Mouse (Mus musculus): ENCODE measurements at regions not wholly inside any gene's neighbourhood (a gene's known extent, or its start where the extent isn't known, plus 50 kb on each side); places are given as distances from the start of the nearest gene placed in this dataset.
A peak's percentile ranks its signal among the peaks of the same experiment; 100 is the strongest.

- H3K4me2 ChIP-seq (ENCODE audit: low read depth, low read length) = no peak overlapping the region
- 54% methylated on average over 3 of the region's 3 CpGs for WGBS
- H3K9me3 ChIP-seq (replicated peaks; ENCODE audit: control insufficient read depth, low read length) = no peaks in the 10 kb centered on the region
- ATAC-seq (ENCODE audit: insufficient read depth, low read depth) (no peak), DNase-seq (ENCODE audit: low spot score) (no peak)
- no peaks in the 10 kb centered on the region for H3K4me1 ChIP-seq (ENCODE audit: control insufficient read depth, insufficient read depth)
- TF ChIP-seq EP300 (IDR thresholded peaks at IDR 0.05; ENCODE audit: low read depth) (no peak), CTCF (IDR thresholded peaks at IDR 0.05; ENCODE audit: low read depth) (no peak)
- H3K27ac ChIP-seq (ENCODE audit: low read depth) = no peak overlapping the region
- no peak overlapping the region for H3K9ac ChIP-seq (replicated peaks; ENCODE audit: low read depth, low read length)
- no peaks in the 10 kb centered on the region for H3K36me3 ChIP-seq (replicated peaks; ENCODE audit: control insufficient read depth, insufficient read depth, low read length)
- H3K27me3 ChIP-seq (ENCODE audit: control insufficient read depth, insufficient read depth, low read length) = no peaks in the 10 kb centered on the region
- no peak overlapping the region for H3K4me3 ChIP-seq (ENCODE audit: low read depth, low read length)
Measured at GRCm38 (mm10) chr3:17592463-17592862, 355.7 kb upstream of the Cypt12 start.

- no peak for ATAC-seq (ENCODE audit: insufficient read depth, low read depth)
- WGBS = 42% methylated on average over 2 of the region's 2 CpGs
- no peaks in the 10 kb centered on the region for H3K36me3 ChIP-seq (replicated peaks; ENCODE audit: control insufficient read depth, insufficient read depth, low read length)
- H3K4me3 ChIP-seq (ENCODE audit: low read depth, low read length) = no peak overlapping the region
- H3K9ac ChIP-seq (replicated peaks; ENCODE audit: low read depth, low read length) = no peak overlapping the region
- H3K4me2 ChIP-seq (ENCODE audit: low read depth, low read length) = no peak overlapping the region
- H3K4me1 ChIP-seq (ENCODE audit: control insufficient read depth, insufficient read depth) = no peaks in the 10 kb centered on the region
- H3K27me3 ChIP-seq (ENCODE audit: control insufficient read depth, insufficient read depth, low read length) = no peaks in the 10 kb centered on the region
- TF ChIP-seq CTCF (IDR thresholded peaks at IDR 0.05; ENCODE audit: low read depth) = no peak
- TF ChIP-seq EP300 (IDR thresholded peaks at IDR 0.05; ENCODE audit: low read depth) = no peak
- H3K27ac ChIP-seq (ENCODE audit: low read depth) = no peak overlapping the region
- H3K9me3 ChIP-seq (replicated peaks; ENCODE audit: control insufficient read depth, low read length) = no peaks in the 10 kb centered on the region
- no peak for DNase-seq (ENCODE audit: low spot score)
Measured at GRCm38 (mm10) chr3:17596365-17596764, 351.8 kb upstream of the Cypt12 start.

- 0 out of 2 replicates have a peak, but pooled peaks cover 6% of the 10 kb centered on the region for H3K4me1 ChIP-seq (ENCODE audit: control insufficient read depth, insufficient read depth)
Measured at GRCm38 (mm10) chr3:17613486-17613885, 334.7 kb upstream of the Cypt12 start.

DNA sequence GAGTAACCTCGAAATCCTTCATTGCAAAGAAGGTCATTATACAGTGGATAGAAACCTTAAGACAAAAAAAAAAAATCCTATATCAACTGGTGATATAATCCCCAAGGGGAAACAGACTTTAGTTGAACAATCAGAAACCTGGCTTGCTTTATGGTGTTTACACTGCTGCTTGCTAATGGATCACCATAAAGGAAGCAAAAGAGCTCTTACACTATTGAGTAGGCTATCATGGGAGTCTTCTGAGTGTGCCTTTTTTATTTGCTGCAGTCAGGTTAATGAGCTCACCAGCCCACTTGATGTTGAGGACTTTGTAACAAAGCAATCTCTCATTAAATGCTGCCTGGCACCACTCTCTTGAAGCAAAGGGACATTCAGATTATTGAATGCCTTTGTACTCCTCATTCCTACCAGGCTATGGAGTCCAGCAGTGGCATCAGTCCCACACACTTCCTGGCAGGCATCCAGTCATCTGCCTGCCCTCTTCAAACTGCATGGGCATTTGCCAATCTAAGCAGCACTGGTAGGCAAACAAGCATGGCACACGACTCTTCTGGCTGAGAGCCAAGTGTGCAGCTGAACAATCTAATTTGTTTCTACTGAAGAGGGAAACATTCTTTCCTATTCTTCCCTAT, 331.7 kb upstream of the Cypt12 start:
- peak; percentile 77 for DNase-seq (ENCODE audit: low spot score)
- ATAC-seq (ENCODE audit: insufficient read depth, low read depth) = peak; percentile 92
- H3K4me3 ChIP-seq (ENCODE audit: low read depth, low read length) = no peak overlapping the region
- WGBS = 30% methylated on average over 2 of the region's 2 CpGs
- no peak overlapping the region for H3K27ac ChIP-seq (ENCODE audit: low read depth)
- no peaks in the 10 kb centered on the region for H3K9me3 ChIP-seq (replicated peaks; ENCODE audit: control insufficient read depth, low read length)
- 0 out of 2 replicates have a peak, but pooled peaks cover 6% of the 10 kb centered on the region for H3K4me1 ChIP-seq (ENCODE audit: control insufficient read depth, insufficient read depth)
- TF ChIP-seq EP300 (IDR thresholded peaks at IDR 0.05; ENCODE audit: low read depth) = no peak
- no peak; the same call in 1 of the 2 replicates for TF ChIP-seq CTCF (IDR thresholded peaks at IDR 0.05; ENCODE audit: low read depth)
- H3K36me3 ChIP-seq (replicated peaks; ENCODE audit: control insufficient read depth, insufficient read depth, low read length) = no peaks in the 10 kb centered on the region
- H3K9ac ChIP-seq (replicated peaks; ENCODE audit: low read depth, low read length) = no peak overlapping the region
- no peak overlapping the region for H3K4me2 ChIP-seq (ENCODE audit: low read depth, low read length)
- no peaks in the 10 kb centered on the region for H3K27me3 ChIP-seq (ENCODE audit: control insufficient read depth, insufficient read depth, low read length)

More at GRCm38 (mm10) chr3:17613486-17613885, 334.7 kb upstream of the Cypt12 start:
- no peak for ATAC-seq (ENCODE audit: insufficient read depth, low read depth)
- H3K36me3 ChIP-seq (replicated peaks; ENCODE audit: control insufficient read depth, insufficient read depth, low read length) = no peaks in the 10 kb centered on the region
- H3K9ac ChIP-seq (replicated peaks; ENCODE audit: low read depth, low read length) = no peak overlapping the region
- H3K9me3 ChIP-seq (replicated peaks; ENCODE audit: control insufficient read depth, low read length) = no peaks in the 10 kb centered on the region
- TF ChIP-seq EP300 (IDR thresholded peaks at IDR 0.05; ENCODE audit: low read depth) = no peak
- TF ChIP-seq CTCF (IDR thresholded peaks at IDR 0.05; ENCODE audit: low read depth) = 0 out of 2 replicates have a peak, but pooled peaks have one; percentile 12
- H3K4me2 ChIP-seq (ENCODE audit: low read depth, low read length) = no peak overlapping the region
- H3K4me3 ChIP-seq (ENCODE audit: low read depth, low read length) = no peak overlapping the region
- no peak overlapping the region for H3K27ac ChIP-seq (ENCODE audit: low read depth)
- H3K27me3 ChIP-seq (ENCODE audit: control insufficient read depth, insufficient read depth, low read length) = no peaks in the 10 kb centered on the region
- WGBS = 76% methylated on average over 1 of the region's 1 CpGs
- DNase-seq (ENCODE audit: low spot score) = no peak

DNA sequence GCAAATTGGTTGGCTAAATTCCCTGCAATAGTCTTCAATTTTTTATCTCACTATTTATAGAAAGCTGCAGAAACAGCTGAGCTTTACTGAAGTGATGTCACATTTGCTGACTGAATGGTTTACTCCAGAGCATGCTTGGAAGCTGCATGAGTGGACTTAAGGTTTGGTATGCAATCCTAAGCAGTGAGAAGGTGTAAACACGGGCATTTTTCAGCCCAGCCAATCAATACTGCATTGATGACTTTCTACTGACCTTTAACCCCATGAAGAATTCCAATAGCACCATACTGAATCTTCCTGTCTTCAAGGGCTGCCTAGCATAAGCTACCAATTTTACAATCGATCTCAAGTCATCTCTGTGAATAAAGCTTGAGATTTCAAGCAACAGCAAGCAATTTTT, 328.7 kb upstream of the Cypt12 start:
- 0 out of 2 replicates have a peak, but pooled peaks cover 6% of the 10 kb centered on the region for H3K4me1 ChIP-seq (ENCODE audit: control insufficient read depth, insufficient read depth)
- H3K27ac ChIP-seq (ENCODE audit: low read depth) = no peak overlapping the region
- ATAC-seq (ENCODE audit: insufficient read depth, low read depth) = no peak
- WGBS = 47% methylated on average over 2 of the region's 2 CpGs
- H3K9me3 ChIP-seq (replicated peaks; ENCODE audit: control insufficient read depth, low read length) = no peaks in the 10 kb centered on the region
- DNase-seq (ENCODE audit: low spot score) = no peak
- H3K4me3 ChIP-seq (ENCODE audit: low read depth, low read length) = no peak overlapping the region
- no peaks in the 10 kb centered on the region for H3K36me3 ChIP-seq (replicated peaks; ENCODE audit: control insufficient read depth, insufficient read depth, low read length)
- H3K4me2 ChIP-seq (ENCODE audit: low read depth, low read length) = no peak overlapping the region
- no peak overlapping the region for H3K9ac ChIP-seq (replicated peaks; ENCODE audit: low read depth, low read length)
- no peaks in the 10 kb centered on the region for H3K27me3 ChIP-seq (ENCODE audit: control insufficient read depth, insufficient read depth, low read length)
- no peak for TF ChIP-seq EP300 (IDR thresholded peaks at IDR 0.05; ENCODE audit: low read depth)
- no peak for TF ChIP-seq CTCF (IDR thresholded peaks at IDR 0.05; ENCODE audit: low read depth)

DNA sequence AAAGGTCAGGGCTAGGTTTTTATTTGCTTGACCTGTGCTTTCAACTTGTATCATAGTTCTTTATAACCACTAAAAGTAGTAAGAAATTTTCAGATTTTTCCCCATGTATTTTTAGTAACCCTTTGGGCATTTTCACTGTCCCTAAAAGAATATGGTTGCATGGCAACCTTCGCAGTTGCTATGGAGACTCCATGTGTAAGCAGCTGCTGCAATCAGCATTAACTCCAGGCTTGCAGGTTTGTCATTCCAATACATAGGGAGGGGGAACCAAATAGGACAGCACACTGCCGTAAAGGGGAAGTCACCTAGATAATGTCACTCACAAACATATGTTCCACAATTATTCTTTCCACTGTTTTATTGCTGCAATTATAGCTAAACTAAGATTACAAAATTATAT, 328.3 kb upstream of the Cypt12 start:
- no peak overlapping the region for H3K9ac ChIP-seq (replicated peaks; ENCODE audit: low read depth, low read length)
- H3K4me2 ChIP-seq (ENCODE audit: low read depth, low read length) = no peak overlapping the region
- no peaks in the 10 kb centered on the region for H3K9me3 ChIP-seq (replicated peaks; ENCODE audit: control insufficient read depth, low read length)
- ATAC-seq (ENCODE audit: insufficient read depth, low read depth) (no peak), DNase-seq (ENCODE audit: low spot score) (no peak)
- no peaks in the 10 kb centered on the region for H3K36me3 ChIP-seq (replicated peaks; ENCODE audit: control insufficient read depth, insufficient read depth, low read length)
- no peak overlapping the region for H3K27ac ChIP-seq (ENCODE audit: low read depth)
- H3K27me3 ChIP-seq (ENCODE audit: control insufficient read depth, insufficient read depth, low read length) = no peaks in the 10 kb centered on the region
- H3K4me1 ChIP-seq (ENCODE audit: control insufficient read depth, insufficient read depth) = 0 out of 2 replicates have a peak, but pooled peaks cover 6% of the 10 kb centered on the region
- 54% methylated on average over 2 of the region's 2 CpGs for WGBS
- TF ChIP-seq CTCF (IDR thresholded peaks at IDR 0.05; ENCODE audit: low read depth) = no peak
- no peak for TF ChIP-seq EP300 (IDR thresholded peaks at IDR 0.05; ENCODE audit: low read depth)
- H3K4me3 ChIP-seq (ENCODE audit: low read depth, low read length) = no peak overlapping the region
